Mouse (Mus musculus) MEL (cell line): ENCODE measurements at regions not wholly inside any gene's neighbourhood (a gene's known extent, or its start where the extent isn't known, plus 50 kb on each side); places are given as distances from the start of the nearest gene placed in this dataset.

Experiments used
- DNase-seq: peaks from one replicate; pipeline ENCODE4 v3.0.0; 2011; ENCODE audit warnings: low read depth, low spot score
- H3K27ac ChIP-seq: 2 replicates; pipeline ENCODE4 v1.5.1; 2012; ENCODE audit warnings: low read depth, mild to moderate bottlenecking, control low read depth, low read length, moderate library complexity; ENCODE audit not compliant: control insufficient read depth
- H3K27me3 ChIP-seq, 2 experiments: fragments of 150-350 bp in 1 of 2; sonication (generic) in 1 of 2; 2 replicates each; pipeline ENCODE4 v1.6.1; 2012; ENCODE audit warnings: low read length in 2 of 2, mild to moderate bottlenecking in 2 of 2, improper control_type of control experiment in 1 of 2, moderate library complexity in 1 of 2; ENCODE audit not compliant: insufficient read depth in 2 of 2, control insufficient read depth in 1 of 2
- H3K36me3 ChIP-seq, 2 experiments: 2 replicates each; pipeline ENCODE4 v1.6.1; 2012 to 2014; ENCODE audit warnings: low read length in 2 of 2, improper control_type of control experiment in 1 of 2, inconsistent platforms in 1 of 2, mild to moderate bottlenecking in 1 of 2; ENCODE audit not compliant: insufficient read depth in 2 of 2, control insufficient read depth in 1 of 2
- H3K4me1 ChIP-seq, 2 experiments: fragments of 150-350 bp in 1 of 2; sonication (generic) in 1 of 2; 2 replicates each; pipeline ENCODE4 v1.6.1; 2012; ENCODE audit warnings: low read length in 2 of 2, improper control_type of control experiment in 1 of 2, mild to moderate bottlenecking in 1 of 2; ENCODE audit not compliant: insufficient read depth in 2 of 2, control insufficient read depth in 1 of 2
- H3K4me3 ChIP-seq, 2 experiments: fragments of 150-350 bp in 1 of 2; sonication (generic) in 1 of 2; 2 replicates each; pipeline ENCODE4 v1.5.1; 2012; ENCODE audit warnings: low read depth in 2 of 2, low read length in 2 of 2, mild to moderate bottlenecking in 2 of 2, moderate library complexity in 2 of 2, control low read depth in 1 of 2, improper control_type of control experiment in 1 of 2; ENCODE audit not compliant: control insufficient read depth in 1 of 2, insufficient read depth in 1 of 2
- H3K79me2 ChIP-seq: 2 replicates; pipeline ENCODE4 v1.6.1; 2012; ENCODE audit warnings: mild to moderate bottlenecking, low read length, moderate library complexity; ENCODE audit not compliant: control insufficient read depth, poor library complexity, insufficient read depth
- H3K9ac ChIP-seq: 2 replicates; pipeline ENCODE4 v1.6.1; 2012; ENCODE audit warnings: low read depth, mild to moderate bottlenecking, control low read depth, low read length, moderate library complexity; ENCODE audit not compliant: control insufficient read depth, poor library complexity, severe bottlenecking
- H3K9me3 ChIP-seq: fragments of 150-350 bp; sonication (generic); replicated peaks from 2 replicates; pipeline ENCODE4 v1.6.1; 2012; ENCODE audit warnings: mild to moderate bottlenecking, low read length, improper control_type of control experiment, moderate library complexity; ENCODE audit not compliant: insufficient read depth
- CHD1 ChIP-seq: IDR thresholded peaks from 2 replicates; pipeline ENCODE4 v1.6.1; 2012; ENCODE audit warnings: low read depth, mild to moderate bottlenecking, inconsistent platforms, low read length, improper control_type of control experiment
- CTCF ChIP-seq, 3 experiments: IDR thresholded peaks in 2 of 3; conservative IDR thresholded peaks in 1 of 3; 2 replicates each; pipeline ENCODE4 v1.5.1; 2011 to 2012; ENCODE audit warnings: low read length in 3 of 3, low read depth in 2 of 3, mild to moderate bottlenecking in 2 of 3, improper control_type of control experiment in 1 of 3, inconsistent platforms in 1 of 3, mixed read lengths in 1 of 3, moderate library complexity in 1 of 3; ENCODE audit not compliant: control insufficient read depth in 1 of 3, insufficient read depth in 1 of 3, poor library complexity in 1 of 3, severe bottlenecking in 1 of 3
- ELF1 ChIP-seq: IDR thresholded peaks from 2 replicates; pipeline ENCODE4 v1.6.1; 2014; ENCODE audit warnings: low read depth, mild to moderate bottlenecking, inconsistent platforms, low read length, improper control_type of control experiment, moderate library complexity
- EP300 ChIP-seq, 2 experiments: IDR thresholded peaks; 2 replicates each; pipeline ENCODE4 v1.6.1; 2011; ENCODE audit warnings: improper control_type of control experiment in 2 of 2, low read length in 2 of 2, low read depth in 1 of 2, mild to moderate bottlenecking in 1 of 2
- GATA1 ChIP-seq: IDR thresholded peaks from 2 replicates; pipeline ENCODE4 v1.6.1; 2011; ENCODE audit warnings: low read depth, low read length, improper control_type of control experiment
- HCFC1 ChIP-seq: IDR thresholded peaks from 2 replicates; pipeline ENCODE4 v1.6.1; 2012; ENCODE audit warnings: low read depth, mild to moderate bottlenecking, inconsistent platforms, low read length, improper control_type of control experiment, moderate library complexity
- KAT2A ChIP-seq: conservative IDR thresholded peaks from 2 replicates; pipeline ENCODE4 v1.6.1; 2012; ENCODE audit warnings: low read depth, low read length, improper control_type of control experiment, inconsistent platforms
- MAZ ChIP-seq: IDR thresholded peaks from 2 replicates; pipeline ENCODE4 v1.6.1; 2012; ENCODE audit warnings: low read depth, mild to moderate bottlenecking, inconsistent platforms, low read length, improper control_type of control experiment
- MEF2A ChIP-seq: IDR thresholded peaks from 2 replicates; pipeline ENCODE4 v1.6.1; 2014; ENCODE audit warnings: low read depth, mild to moderate bottlenecking, inconsistent platforms, low read length, improper control_type of control experiment; ENCODE audit not compliant: poor library complexity, insufficient replicate concordance, severe bottlenecking; ENCODE audit errors: extremely low read depth
- MYC ChIP-seq: IDR thresholded peaks from 2 replicates; pipeline ENCODE4 v1.6.1; 2011; ENCODE audit warnings: low read depth, mild to moderate bottlenecking, low read length, improper control_type of control experiment, moderate library complexity
- NRF1 ChIP-seq: IDR thresholded peaks from 2 replicates; pipeline ENCODE4 v1.6.1; 2014; ENCODE audit warnings: low read depth, mild to moderate bottlenecking, inconsistent platforms, low read length, improper control_type of control experiment, moderate library complexity; ENCODE audit not compliant: poor library complexity, insufficient read depth, severe bottlenecking
- POLR2AphosphoS5 ChIP-seq: IDR thresholded peaks from 2 replicates; pipeline ENCODE4 v1.6.1; 2012; ENCODE audit warnings: low read depth, borderline replicate concordance, mild to moderate bottlenecking, inconsistent platforms, low read length, moderate library complexity, mixed read lengths
- RAD21 ChIP-seq: IDR thresholded peaks from 2 replicates; pipeline ENCODE4 v1.6.1; 2011; ENCODE audit warnings: mild to moderate bottlenecking, low read depth, low read length, improper control_type of control experiment
- RCOR1 ChIP-seq: IDR thresholded peaks from 2 replicates; pipeline ENCODE4 v1.6.1; 2012; ENCODE audit warnings: low read depth, mild to moderate bottlenecking, inconsistent platforms, low read length, improper control_type of control experiment
- SIN3A ChIP-seq: IDR thresholded peaks from 2 replicates; pipeline ENCODE4 v1.6.1; 2012; ENCODE audit warnings: low read length, improper control_type of control experiment, inconsistent platforms
- TAL1 ChIP-seq: IDR thresholded peaks from 2 replicates; pipeline ENCODE4 v1.6.1; 2012; ENCODE audit warnings: mild to moderate bottlenecking, inconsistent platforms, low read length, moderate library complexity, mixed read lengths
- TBP ChIP-seq: IDR thresholded peaks from 2 replicates; pipeline ENCODE4 v1.8.0; 2011; ENCODE audit warnings: low read depth, low read length, improper control_type of control experiment
- UBTF ChIP-seq: IDR thresholded peaks from 2 replicates; pipeline ENCODE4 v1.6.1; 2012; ENCODE audit warnings: low read depth, mild to moderate bottlenecking, inconsistent platforms, low read length, improper control_type of control experiment, moderate library complexity, borderline replicate concordance; ENCODE audit not compliant: insufficient read depth
- USF1 ChIP-seq: IDR thresholded peaks from 2 replicates; pipeline ENCODE4 v1.6.1; 2014; ENCODE audit warnings: low read depth, mild to moderate bottlenecking, inconsistent platforms, low read length, improper control_type of control experiment, moderate library complexity
- USF2 ChIP-seq, 2 experiments: IDR thresholded peaks; 2 replicates each; pipeline ENCODE4 v1.6.1; 2011 to 2012; ENCODE audit warnings: improper control_type of control experiment in 2 of 2, low read length in 2 of 2, borderline replicate concordance in 1 of 2, inconsistent platforms in 1 of 2, low read depth in 1 of 2, mild to moderate bottlenecking in 1 of 2; ENCODE audit not compliant: insufficient read depth in 1 of 2

DNA sequence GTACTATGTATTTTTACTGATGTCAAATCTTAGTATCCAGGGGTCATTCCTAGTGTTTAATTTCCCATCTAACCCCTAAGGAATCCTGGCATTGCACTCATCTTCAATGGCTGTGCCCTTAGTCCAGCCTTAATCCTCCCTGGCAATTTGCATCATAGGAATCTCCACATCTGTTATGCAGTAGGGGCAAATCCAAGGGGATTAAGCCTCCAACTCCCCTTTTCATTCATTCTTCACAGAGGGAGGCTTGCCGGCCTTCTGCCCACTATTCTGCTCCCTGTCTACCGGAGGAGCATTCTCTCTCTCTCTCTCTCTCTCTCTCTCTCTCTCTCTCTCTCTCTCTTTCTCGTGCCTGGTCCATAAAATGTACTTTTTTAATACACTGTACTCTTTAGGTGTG is 338.0 kb upstream of the Vrk2 start (continued):
- no peak for TF ChIP-seq MYC
- no peak for TF ChIP-seq EP300 (IDR thresholded peaks at IDR 0.05; ENCODE audit: low read depth in 1 of 2, low read length in 2 of 2)
- TF ChIP-seq CHD1 = no peak
- no peak for TF ChIP-seq HCFC1

DNA sequence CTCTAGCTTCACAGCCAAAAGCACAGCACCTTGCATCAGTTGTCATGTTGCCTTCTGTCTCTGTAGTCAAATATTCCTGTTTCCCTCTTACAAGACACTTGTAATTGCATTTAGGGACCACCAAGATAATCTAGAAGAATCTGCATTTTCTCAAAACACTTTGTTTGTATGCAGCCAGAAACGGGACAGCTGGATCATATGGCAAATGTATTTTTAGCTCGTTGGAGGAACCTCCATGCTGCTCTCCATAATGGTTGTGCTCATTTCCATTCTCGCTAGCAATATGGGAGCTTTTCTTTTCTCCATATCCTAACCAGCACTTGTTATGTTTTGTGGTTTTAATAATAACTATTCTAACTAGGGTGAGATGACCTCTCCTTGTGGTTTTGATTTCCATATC is 313.3 kb upstream of the Vrk2 start:
- TF ChIP-seq MYC (no peak), MEF2A (no peak), RCOR1 (no peak), KAT2A (no peak), CHD1 (no peak), TAL1 (no peak), EP300 (IDR thresholded peaks at IDR 0.05; ENCODE audit: low read depth in 1 of 2, low read length in 2 of 2) (no peak), POLR2AphosphoS5 (no peak), RAD21 (no peak), HCFC1 (no peak), ELF1 (no peak), CTCF (IDR thresholded peaks at IDR 0.05 in 2 of 3, conservative IDR thresholded peaks at IDR 0.05 in 1 of 3; ENCODE audit: control insufficient read depth in 1 of 3, insufficient read depth in 1 of 3, low read depth in 2 of 3, low read length in 3 of 3, poor library complexity in 1 of 3, severe bottlenecking in 1 of 3) (no peak), SIN3A (no peak), USF1 (no peak), GATA1 (no peak)
- TF ChIP-seq, all 39 proteins: peak for 0

DNA sequence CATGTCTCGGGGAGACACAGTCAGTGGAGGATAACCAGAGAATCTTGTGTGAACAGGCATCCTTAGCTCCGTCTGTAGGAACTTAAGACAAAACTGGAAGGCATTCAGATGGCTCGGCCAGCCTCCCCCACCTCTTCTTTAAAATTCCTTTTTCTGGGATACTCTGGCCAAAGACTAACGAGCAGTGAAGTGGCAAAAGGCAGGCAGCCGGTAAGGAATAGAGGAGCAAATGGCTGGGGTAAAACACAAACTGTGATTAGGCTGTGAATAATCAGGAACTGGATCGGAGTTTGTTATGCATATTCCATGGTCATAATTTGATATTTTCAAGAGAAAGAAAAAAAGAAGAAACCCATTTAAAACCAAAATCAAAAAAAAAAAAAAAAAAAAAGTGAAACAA is 287.8 kb upstream of the Vrk2 start:
- Histone ChIP-seq H3K79me2 (no peaks in the 10 kb centered on the region), H3K27me3 (no peaks in the 10 kb centered on the region), H3K9ac (no peak overlapping the region), H3K4me3 (no peak overlapping the region), H3K36me3 (no peaks in the 10 kb centered on the region), H3K4me1 (no peaks in the 10 kb centered on the region), H3K9me3 (no peaks in the 10 kb centered on the region), H3K27ac (no peak overlapping the region)
- DNase-seq = no peak
- TF ChIP-seq HCFC1 (no peak), USF2 (IDR thresholded peaks at IDR 0.05; ENCODE audit: borderline replicate concordance in 1 of 2, insufficient read depth in 1 of 2, low read depth in 1 of 2, low read length in 2 of 2) (no peak), CTCF (IDR thresholded peaks at IDR 0.05 in 2 of 3, conservative IDR thresholded peaks at IDR 0.05 in 1 of 3; ENCODE audit: control insufficient read depth in 1 of 3, insufficient read depth in 1 of 3, low read depth in 2 of 3, low read length in 3 of 3, poor library complexity in 1 of 3, severe bottlenecking in 1 of 3) (no peak), CHD1 (no peak), NRF1 (no peak), MAZ (no peak), TBP (no peak), UBTF (no peak)

More for the DNA sequence above, 313.3 kb upstream of the Vrk2 start:
- Histone ChIP-seq H3K9ac (no peak overlapping the region), H3K36me3 (no peaks in the 10 kb centered on the region), H3K27me3 (no peaks in the 10 kb centered on the region), H3K79me2 (no peaks in the 10 kb centered on the region), H3K4me1 (no peaks in the 10 kb centered on the region), H3K27ac (no peak overlapping the region), H3K4me3 (no peak overlapping the region), H3K9me3 (no peaks in the 10 kb centered on the region)
- DNase-seq = no peak
